Mouse (Mus musculus): ENCODE data around the gene Lpcat2b.
A peak's percentile ranks its signal among the peaks of the same experiment; 100 is the strongest.
"Not testable (repeated sequence)": the region's sequence is repeated elsewhere in the genome, so short reads cannot be mapped to it uniquely, and the experiment has no call there.

The Lpcat2b gene

DNA sequence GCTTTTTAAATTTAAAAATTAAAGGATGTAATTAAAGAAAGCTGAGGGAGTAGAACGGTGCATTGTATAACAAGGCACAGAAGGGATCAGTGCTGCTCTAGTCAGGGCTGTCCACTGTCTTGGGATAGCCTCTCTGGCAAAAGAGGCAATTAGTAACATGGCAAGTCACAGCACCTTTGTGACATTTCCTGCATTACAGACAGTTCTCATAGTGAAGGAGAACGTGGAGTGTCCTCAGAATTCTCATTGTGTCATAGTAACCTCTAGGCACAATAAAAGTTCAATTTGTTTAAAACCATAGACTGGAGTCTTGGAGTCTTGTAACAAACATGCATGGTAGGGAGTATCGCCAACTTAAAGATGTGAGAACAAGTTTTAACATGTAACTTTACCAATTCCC lies at the start of gene Lpcat2b:
Gene Lpcat2b, plus strand, starts transcription at position 301 of the 400 bp plus-strand sequence.
- no peak for DNase-seq (ENCODE audit: low spot score)

DNA sequence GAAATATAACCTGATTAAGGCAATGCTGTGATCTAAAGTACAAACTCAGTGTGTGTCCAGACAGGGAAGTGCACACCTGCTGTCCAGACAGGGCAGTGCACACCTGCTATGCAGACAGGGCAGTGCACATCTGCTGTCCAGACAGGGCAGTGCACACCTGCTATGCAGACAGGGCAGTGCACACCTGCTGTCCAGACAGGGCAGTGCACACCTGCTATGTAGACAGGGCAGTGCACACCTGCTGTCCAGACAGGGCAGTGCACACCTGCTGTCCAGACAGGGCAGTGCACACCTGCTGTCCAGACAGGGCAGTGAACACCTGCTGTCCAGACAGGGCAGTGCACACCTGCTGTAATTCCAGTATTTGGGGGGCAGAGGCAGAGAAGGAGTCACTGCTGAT lies 44.9 kb upstream of the Lpcat2b start:
- not testable (repeated sequence) for DNase-seq (ENCODE audit: low spot score)

DNA sequence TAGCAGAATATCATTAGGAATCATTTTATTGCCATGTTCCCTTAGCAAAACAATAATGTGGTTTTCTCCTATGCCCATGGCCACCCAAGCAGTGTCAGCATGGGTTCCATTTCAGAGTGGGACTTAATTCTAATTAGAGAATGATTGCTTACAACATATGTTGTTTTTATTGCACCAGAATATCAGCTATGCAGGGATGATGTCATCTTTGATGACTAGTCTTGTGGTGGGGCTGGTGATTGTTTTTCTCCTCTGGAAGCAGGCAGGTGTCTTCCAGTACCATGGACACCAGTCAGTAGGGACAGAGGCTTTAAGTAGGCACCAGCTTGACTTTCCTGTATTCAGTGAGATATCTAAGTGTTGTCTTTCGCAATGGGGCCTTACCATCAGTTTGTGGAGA lies 43.6 kb upstream of the Lpcat2b start:
- no peak for DNase-seq (ENCODE audit: low spot score)

DNA sequence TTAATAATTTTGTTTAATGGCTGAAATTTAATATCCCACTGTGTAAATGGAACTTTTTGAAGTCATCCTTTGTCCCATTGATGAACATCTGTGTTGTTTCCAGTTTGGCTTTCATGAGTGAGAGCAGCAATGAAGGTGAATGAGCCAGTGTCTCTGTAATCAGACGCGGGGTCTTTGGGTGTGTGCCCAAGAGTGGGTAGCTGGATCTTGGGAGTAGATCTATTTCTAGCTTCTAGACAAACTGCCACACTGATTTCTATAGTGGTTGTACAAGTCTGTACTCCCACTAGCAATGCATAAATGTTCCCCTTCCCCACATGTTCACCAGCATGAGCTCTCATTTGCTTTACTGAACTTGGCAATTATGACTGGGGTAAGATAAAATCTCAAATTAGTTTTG lies 42.0 kb upstream of the Lpcat2b start:
- DNase-seq (ENCODE audit: low spot score), result no peak

DNA sequence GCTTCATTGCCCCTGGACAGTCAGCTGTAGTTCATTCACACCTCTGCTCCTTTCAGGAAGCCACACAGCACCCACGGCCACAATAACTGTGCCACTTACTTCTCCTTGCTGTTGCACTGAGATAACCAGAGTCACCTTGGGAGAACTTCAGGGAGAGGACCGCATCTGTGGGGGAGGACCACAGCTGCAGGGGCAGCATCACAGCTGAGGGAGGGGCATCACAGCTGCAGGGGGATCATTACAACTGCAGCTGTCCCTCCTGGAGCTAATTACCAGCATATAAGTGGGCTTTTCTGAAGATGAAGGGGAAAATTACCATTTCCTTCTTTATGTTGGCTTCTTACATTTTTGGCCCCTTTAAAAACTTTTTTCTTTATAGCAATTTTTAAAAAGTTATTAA lies 36.9 kb upstream of the Lpcat2b start:
- no peak for DNase-seq (ENCODE audit: low spot score)

DNA sequence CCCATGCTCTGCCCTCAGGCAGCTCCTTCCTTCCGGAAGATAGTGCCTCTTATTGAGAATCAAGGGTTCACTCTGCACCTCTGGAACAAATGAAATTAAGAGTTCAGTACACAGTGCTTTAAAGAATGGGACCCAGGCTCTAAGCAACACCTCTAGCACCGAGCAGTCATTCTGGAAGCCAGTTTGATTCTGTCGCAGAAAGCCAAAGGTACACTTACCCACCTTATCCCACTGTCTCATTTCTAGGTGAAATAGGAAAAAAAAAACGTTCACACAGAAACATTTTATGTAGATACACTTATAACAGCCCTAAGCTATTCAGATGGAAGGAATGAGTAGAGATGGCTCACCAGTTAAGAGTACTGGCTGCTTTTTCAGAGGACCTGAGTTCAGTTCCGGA lies 28.9 kb upstream of the Lpcat2b start, which contains the start of gene Ephx4:
Gene Ephx4, plus strand, starts transcription at position 301 of the 400 bp plus-strand sequence.
- peak; percentile 3 for DNase-seq (ENCODE audit: low spot score)

DNA sequence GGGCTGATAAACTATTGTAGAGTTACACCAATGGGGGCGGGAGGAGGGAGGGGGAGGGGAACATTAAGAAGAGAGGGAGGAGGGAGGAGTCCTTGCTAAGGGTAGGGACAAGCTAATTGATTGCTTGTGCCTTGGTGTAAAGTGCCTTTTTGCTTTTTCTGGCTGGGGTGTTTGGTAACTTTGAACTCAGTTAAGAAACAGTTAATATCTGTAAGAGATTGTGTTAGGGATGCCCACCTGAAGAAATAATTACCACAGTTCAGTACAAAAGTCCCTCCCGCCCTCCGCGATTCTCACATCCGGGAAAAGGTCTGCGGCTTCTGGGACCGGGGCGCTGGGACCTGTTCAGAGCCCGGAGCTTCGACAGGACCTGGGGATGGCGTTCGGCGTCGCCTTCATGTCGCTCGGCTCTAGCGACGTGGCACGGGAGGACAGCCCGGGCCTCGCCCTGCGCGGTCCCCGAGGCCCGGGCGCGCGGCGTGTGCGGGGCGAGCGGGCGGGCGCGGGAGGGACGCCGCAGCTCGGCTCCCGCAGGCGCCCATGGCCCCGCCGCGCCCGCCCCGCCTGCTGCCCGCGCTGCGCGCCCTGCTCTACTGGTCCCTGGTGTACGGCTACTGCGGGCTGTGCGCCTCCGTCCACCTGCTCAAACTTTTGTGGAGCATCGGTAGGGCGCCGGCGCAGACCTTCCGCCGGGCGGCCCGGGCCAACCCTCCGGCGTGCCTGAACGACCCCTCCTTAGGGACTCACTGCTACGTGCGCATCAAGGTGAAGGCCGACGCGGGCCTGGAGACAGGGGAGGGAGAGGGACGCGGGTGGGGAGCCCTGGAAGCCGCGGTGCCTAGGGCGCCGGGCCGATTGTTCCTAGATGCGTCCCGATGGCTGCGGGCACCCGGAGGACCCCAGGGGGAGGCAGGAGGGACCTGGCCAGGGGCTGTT lies 28.1 kb upstream of the Lpcat2b start:
- peak; percentile 59 for DNase-seq (ENCODE audit: low spot score)

DNA sequence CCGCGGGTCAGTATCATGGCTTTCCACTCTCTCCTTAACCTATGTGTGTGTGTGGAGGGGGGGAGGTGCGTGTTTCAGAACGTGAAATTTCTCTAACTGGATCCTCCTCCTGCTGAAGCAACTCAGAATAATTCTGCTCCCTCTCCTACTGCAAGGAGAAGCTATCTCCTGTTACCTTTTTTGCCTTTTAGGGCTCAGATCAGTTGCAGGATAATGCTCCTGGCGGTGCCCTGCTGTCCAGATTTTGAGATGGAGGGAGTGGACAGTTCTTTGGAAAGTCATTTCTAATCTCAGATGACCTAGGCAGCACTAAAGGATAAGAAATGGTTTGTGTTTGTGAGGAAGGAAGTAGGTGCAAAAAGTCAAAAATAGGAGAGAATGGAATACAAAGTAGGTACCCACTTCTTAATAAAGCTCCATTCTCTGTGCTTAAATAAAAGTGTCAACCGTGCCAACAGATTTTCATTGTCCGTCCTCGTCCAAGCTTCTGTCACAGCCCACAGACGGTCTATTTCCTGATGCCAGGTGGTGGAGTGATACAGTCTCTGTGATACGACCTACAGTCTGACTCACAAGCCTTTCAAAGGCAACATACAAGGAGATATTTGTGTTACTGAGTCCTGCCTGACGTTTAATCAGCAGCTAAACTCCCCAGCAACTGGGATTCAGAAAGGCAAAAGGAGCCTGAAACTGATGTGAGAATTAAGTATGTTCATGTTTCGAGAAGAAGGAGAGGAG lies 27.2 kb upstream of the Lpcat2b start:
- DNase-seq (ENCODE audit: low spot score), result peak; percentile 4

DNA sequence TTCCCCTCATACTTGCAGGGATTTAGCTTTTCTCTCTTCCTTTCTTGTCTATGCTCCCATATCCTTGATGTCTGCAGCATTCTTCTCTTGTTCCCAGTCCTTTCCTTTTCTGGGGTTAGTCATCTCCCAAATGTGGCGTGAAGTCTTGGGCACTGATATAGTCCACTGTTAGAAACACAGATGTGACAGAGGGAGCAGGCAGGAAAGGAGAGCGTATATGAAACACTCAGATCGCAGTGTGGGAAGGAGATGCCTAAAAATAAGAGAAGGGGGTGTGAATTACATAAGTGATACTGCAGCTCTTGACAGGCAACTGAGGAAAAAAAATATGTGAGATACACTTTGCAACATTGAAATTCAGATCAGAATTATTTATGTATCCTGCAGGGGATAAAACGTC lies 26.0 kb upstream of the Lpcat2b start:
- DNase-seq (ENCODE audit: low spot score), result no peak

DNA sequence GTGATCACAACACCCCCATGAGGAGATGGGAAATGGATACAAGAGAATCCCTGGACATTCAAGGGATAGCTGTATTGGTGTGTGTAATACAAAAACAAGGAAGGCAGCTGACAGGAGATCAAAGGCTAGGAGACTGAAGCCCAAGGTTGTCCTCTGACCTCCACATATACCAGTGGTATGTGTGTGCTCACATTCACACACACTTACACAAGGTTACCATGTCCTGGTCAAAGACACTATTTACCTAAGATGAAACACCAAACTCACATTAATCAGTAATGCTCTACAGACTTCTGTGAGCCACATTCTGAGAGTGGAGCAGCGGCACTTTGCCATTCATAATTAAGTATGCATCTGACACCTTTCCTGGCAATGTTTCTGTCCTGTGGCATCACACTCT lies 21.0 kb upstream of the Lpcat2b start:
- no peak for DNase-seq (ENCODE audit: low spot score)

DNA sequence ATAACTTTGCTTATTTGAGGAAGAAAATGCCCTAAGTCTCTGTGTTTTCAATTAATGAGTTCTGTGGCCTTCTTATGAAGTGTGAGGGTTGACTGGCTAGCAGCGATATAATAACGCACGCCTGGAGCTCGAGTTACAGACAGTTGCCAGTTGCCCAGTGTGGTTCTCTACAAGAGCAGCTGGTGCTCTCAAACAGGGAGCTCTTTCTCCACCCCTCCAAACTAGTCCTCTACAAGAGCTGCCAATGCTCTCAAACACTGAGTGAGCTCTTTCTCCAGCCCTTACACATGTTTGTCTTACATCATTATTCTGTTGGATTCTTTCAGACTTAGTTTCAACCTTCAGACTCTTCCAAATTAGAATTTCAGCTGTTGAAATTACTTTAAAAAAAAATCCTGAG lies 20.0 kb upstream of the Lpcat2b start:
- DNase-seq (ENCODE audit: low spot score), result no peak

DNA sequence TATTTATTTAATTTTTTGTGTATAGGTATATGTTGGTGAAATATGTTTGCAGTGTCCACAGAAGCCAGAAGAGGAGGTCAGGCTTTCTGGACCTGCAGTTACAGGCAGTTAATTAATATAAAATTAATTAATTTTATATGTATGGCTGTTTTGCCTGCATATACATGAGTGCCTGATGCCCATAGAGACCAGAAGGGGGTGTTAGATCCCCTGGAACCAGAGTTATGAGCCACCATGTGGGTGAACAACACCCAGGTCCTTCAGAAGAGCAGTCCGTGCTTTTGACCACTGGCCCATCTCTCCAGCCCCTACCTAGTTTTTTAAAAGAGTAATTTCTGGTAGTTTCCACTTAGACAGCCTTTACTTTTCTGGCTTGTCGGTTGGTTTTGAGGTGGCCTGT lies 19.1 kb upstream of the Lpcat2b start:
- no peak for DNase-seq (ENCODE audit: low spot score)

DNA sequence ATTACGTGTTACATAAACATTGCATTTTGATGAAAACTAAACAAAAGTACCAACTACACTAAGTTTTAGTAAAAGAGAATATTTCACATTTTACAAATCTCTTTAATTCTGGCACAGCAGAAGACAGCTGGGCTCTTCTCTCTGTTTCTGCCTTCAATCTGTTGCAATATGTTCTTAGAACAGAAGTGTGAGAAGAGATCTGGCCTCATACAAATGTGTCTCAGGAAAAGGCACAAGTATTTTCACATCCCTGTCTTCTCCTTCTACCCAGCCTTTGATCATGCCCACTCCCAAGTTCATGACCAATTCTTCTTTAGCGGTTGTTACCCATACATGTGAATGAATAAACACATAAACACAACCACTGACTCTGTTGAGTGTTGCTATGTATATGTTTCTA lies 16.3 kb upstream of the Lpcat2b start:
- no peak for DNase-seq (ENCODE audit: low spot score)

DNA sequence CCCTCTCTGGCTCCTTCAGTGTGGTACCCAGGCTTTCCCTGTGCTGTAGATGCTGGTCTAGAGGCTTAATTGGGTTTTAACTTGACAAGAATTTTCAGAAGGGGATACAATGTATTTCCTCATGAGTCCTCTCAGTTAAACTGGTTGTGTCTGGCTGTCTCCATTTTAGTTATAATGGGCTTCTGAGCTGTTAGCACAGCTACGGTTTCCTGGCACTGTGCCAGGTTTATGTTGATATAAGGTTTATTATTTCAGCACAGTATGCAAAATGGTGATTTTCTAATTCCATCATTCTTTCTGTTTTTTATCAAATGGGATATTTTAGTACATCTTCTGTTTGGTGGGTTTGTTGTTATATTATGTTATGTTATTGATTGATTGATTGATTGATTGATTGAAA lies 9.7 kb upstream of the Lpcat2b start:
- DNase-seq (ENCODE audit: low spot score), result no peak

DNA sequence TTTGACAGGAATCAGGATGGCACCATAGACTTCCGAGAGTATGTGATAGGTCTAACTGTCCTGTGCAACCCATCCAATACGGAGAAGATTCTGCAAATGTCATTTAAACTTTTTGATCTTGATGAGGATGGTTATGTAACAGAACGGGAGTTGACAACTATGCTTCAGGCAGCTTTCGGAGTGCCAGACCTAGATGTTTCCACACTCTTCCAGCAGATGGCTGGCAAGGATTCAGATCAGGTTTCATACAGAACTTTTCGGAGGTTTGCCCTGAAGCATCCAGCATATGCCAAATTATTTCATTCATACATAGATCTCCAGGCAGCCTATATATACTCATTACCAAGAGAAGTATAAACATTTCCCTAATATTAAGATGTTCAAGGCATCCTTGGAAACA lies 2.7 kb downstream of the Lpcat2b start:
- no peak for DNase-seq (ENCODE audit: low spot score)

DNA sequence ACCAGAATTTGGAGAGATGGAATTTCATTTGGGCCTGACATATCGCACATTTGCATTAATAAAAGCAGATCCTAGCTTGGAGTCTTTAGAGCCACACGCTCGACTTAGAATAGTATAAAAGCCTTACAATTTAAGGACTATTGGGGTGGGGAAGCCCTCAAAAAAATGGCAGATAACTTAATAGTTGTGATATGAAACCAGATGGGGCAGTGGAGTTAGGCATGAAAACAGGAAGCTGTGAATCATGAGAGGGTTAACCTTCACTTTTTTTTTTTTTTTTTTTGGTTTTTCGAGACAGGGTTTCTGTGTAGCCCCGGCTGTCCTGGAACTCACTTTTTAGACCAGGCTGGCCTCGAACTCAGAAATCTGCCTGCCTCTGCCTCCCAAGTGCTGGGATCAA lies 4.8 kb downstream of the Lpcat2b start:
- no peak for DNase-seq (ENCODE audit: low spot score)

DNA sequence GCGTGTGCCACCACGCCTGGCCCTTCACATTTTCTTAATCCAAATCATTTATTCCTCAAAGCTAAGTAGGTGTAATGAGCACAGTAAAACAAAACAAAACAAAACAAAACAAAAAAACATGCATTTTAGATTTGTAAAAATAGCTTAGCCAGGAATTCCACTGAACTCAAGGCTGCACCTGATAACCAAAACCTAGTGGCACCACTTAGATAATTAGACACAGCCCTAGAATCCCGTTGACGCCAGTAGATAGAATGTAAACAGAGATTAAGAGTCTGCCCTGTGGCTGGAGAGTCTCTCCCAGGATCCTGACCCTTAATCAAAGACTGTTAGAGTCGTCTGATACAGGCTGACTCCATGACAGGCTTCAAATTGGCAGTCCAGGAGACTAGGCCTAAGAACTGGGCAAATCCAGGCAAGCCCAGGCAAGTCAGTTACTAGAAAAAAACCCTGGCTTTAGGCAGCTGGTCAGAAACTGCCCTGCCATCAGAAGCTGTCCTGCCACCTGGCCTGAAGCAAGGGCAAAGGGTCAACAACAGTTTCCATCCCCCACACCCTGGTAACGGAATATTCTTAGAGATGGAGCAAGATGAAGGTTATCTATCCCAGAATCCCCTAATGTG lies 5.3 kb downstream of the Lpcat2b start:
- peak; percentile 1 for DNase-seq (ENCODE audit: low spot score)

DNA sequence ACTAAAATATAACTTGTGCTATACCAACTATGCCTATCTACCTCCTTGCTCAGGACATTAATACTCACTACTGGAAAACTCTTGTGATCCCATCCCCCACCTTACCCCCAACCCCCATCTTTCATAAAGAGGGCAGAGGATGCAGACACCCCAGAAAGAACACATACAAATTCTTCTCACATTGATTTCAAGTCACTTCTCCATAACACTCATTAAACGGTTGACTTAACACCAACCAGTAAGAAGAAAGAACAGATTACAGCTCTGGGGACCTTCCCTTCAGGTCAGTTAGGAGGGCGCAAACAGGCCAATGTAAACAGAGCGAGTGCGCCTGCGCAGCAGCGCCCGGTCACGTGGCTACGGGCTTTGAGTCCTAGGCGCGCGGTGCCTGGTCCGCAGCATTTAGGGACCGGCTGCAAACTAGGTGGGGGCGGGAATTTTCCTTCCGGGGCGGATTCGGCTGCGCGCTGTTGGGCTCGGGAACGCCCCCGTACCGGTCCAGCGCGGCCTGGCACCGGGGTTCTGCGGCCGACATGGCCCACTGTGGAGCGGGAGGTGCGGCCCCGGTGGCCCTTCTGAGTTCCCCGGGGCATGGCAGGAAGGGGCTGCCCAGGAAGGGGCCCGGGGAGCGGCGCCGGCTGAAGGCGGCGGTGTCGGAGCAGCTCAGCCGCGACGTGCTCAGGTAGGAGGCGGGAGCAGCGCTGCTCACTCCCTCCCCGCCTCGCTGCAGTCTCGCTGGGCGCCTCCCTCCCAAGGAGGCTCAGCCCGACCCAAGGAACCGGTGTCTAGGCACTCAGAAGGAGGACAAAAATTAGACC lies 6.3 kb downstream of the Lpcat2b start, which contains the start of gene Btbd8:
Gene Btbd8, plus strand, starts transcription at position 534 of the 818 bp plus-strand sequence.
- peak; percentile 98 for DNase-seq (ENCODE audit: low spot score)

DNA sequence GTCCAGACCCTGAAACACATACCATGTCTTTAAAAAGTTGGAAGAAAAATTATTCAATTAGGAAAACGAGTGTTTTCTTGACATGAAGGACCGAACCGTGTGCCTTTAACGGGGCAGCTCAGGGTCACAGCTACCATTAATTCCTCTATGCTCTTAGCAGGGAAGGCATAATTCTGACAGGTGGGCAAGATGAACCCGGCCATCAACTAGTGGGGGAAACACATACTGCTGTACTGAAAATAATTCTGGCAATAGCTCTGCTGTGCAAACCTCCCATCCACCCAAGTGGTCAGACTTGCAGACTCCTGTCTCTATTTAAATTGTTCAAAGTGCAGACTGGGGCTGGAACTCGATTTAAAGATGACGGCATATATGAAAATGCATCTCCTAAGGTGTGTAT lies 7.0 kb downstream of the Lpcat2b start:
- DNase-seq (ENCODE audit: low spot score), result no peak

DNA sequence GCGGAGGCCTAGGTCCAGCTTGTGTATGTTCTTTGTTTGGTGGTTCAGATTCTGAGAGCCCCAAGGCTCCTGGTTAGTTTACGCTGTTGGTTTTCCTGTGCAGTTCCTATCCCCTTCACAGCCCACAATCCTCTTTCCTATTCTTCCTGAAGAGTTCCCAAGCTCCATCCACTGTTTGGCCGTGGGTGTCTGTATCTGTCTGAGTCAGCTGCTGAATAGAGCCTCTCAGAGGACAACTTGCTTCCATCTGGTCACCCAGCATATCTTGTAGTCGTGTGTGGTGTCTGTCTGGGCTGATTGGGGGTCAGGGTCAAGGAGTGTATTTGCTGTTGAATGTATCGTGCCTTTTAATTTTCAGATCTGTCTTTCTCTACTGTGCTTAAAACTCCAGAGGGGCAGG lies 10.5 kb downstream of the Lpcat2b start:
- DNase-seq (ENCODE audit: low spot score), result no peak

DNA sequence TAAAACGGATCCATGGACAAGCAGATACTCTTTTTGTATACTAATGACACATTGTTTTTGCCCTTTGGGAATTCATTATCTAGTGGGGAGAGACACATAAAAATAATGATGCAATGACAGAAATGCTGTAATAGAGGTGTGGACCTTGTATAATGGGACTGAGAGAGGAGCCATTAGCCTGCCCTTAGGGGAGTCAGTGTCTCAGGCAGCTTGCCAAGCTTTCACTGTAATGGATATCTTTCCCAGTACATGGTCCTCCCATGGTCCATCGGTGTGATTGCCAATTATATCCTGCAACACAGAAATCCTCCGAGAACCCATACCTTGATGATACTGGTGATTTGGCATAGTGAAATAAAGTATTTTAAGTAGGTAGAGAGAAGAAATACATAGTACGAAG lies 12.9 kb downstream of the Lpcat2b start:
- DNase-seq (ENCODE audit: low spot score), result no peak

DNA sequence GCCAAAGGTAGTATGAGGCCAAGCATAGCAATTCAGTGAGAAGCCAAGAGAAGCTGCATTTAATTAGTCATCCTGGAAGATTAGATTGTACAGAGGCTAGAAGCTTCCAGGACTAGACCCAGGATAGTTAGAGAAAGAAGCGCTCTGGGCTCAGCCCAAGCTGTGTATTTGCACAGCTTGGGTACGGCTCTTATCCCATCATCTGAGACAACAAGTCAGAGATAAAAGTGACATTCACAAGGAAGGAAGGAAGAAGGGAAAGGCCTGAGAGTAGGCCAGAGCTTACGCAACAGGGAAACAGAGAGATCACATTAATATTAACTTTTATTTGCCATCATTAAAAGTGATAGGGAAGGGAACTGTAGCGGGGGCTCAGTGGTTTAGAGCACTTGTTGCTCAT lies 16.6 kb downstream of the Lpcat2b start:
- DNase-seq (ENCODE audit: low spot score), result no peak

Data from retina, embryonic 14.5 days (tissue).